Mouse (Mus musculus) heart, postnatal 0 days (tissue): ENCODE measurements around the gene Cstad. TPM values are rescaled to one million over a fixed set of nuclear protein-coding genes. Genes with fewer than 3 reads are reported as not detected.
A peak's percentile ranks its signal among the peaks of the same experiment; 100 is the strongest.

ENCODE experiments used
- ATAC-seq: fragments of 200-750 bp; cut with Nextera tagmentation; 2 replicates; pipeline ENCODE4 v1.8.0; 2017; ENCODE audit warnings: low read depth, moderate number of reproducible peaks, moderate library complexity; ENCODE audit not compliant: insufficient read depth
- DNase-seq: peaks from one replicate; pipeline ENCODE4 v3.0.0-alpha.2; 2016; ENCODE audit warnings: low spot score
- H3K27ac ChIP-seq: fragments of 300-500 bp; sonication (generic); 2 replicates; pipeline ENCODE4 v1.5.1; 2014; ENCODE audit warnings: low read depth, mild to moderate bottlenecking
- H3K27me3 ChIP-seq: fragments of 300-500 bp; sonication (generic); 2 replicates; pipeline ENCODE4 v1.6.1; 2014; ENCODE audit warnings: low read length, mixed read lengths; ENCODE audit not compliant: control insufficient read depth, insufficient read depth
- H3K36me3 ChIP-seq: fragments of 300-500 bp; sonication (generic); replicated peaks from 2 replicates; pipeline ENCODE4 v1.6.1; 2014; ENCODE audit warnings: low read length, mixed read lengths; ENCODE audit not compliant: control insufficient read depth, insufficient read depth
- H3K4me1 ChIP-seq: fragments of 300-500 bp; sonication (generic); 2 replicates; pipeline ENCODE4 v1.6.1; 2014; ENCODE audit warnings: antibody characterized with exemption; ENCODE audit not compliant: control insufficient read depth, insufficient read depth
- H3K4me2 ChIP-seq: fragments of 300-500 bp; sonication (generic); 2 replicates; pipeline ENCODE4 v1.6.1; 2014; ENCODE audit warnings: low read depth, mild to moderate bottlenecking, low read length, moderate library complexity
- H3K4me3 ChIP-seq: fragments of 300-500 bp; sonication (generic); 2 replicates; pipeline ENCODE4 v1.5.1; 2014; ENCODE audit warnings: low read depth, low read length
- H3K9ac ChIP-seq: fragments of 300-500 bp; sonication (generic); replicated peaks from 2 replicates; pipeline ENCODE4 v1.6.1; 2014; ENCODE audit warnings: low read depth, low read length, mixed read lengths
- H3K9me3 ChIP-seq: fragments of 300-500 bp; sonication (generic); replicated peaks from 2 replicates; pipeline ENCODE4 v1.6.1; 2016; ENCODE audit warnings: low read length; ENCODE audit not compliant: control insufficient read depth
- CTCF ChIP-seq: IDR thresholded peaks from 2 replicates; pipeline ENCODE4 v1.5.1; 2016; ENCODE audit warnings: antibody characterized with exemption, control low read depth, low read depth
- EP300 ChIP-seq: IDR thresholded peaks from 2 replicates; pipeline ENCODE4 v1.6.1; 2016; ENCODE audit warnings: antibody characterized with exemption, low read depth
- WGBS: fragments of 180-500 bp; shearing (Covaris S2); extraction: QIAGEN DNeasy Blood & Tissue Kit; methylation state at CpG from one replicate; pipeline ENCODE4 v1.1.7; 2014; 5-methylcytosine and 5-hydroxymethylcytosine counted together
- polyA plus RNA-seq: library from polyadenylated mRNA; unstranded; fragments of >200 nt; fragmentation: Nextera tagmentation; extraction: Ambion mirVana; gene quantifications from 2 replicates; pipeline ENCODE4 v1.2.1, GENCODE M21; 2015
- total RNA-seq: library from RNA; depleted of rRNA; stranded (reverse); fragments of >200 nt; gene quantifications from 2 replicates; pipeline ENCODE4 v1.2.3, GENCODE M21; 2014; ENCODE audit warnings: low replicate concordance

Cstad gene
- total and polyA plus RNA-seq, 2 experiments from 2014 or later = 3.6 TPM; not detected in 1

GRCm38 (mm10) chr2:30613574-30613973 lies 18.7 kb downstream of the Cstad start:
- DNase-seq (peak; percentile 88), ATAC-seq (peak; percentile 74)
- TF ChIP-seq CTCF (peak; percentile 57), EP300 (no peak)
- Histone ChIP-seq H3K27me3 (no peaks in the 10 kb centered on the region), H3K9me3 (no peaks in the 10 kb centered on the region), H3K4me2 (peak overlapping the region; percentile 22), H3K9ac (no peak overlapping the region), H3K27ac (peak overlapping the region; percentile 31), H3K36me3 (no peaks in the 10 kb centered on the region), H3K4me1 (peaks cover 13% of the 10 kb centered on the region), H3K4me3 (0 out of 2 replicates have a peak overlapping the region, but pooled peaks have one; percentile 14)
- 5% methylated on average over 18 of the region's 18 CpGs for WGBS

- Histone ChIP-seq H3K4me2 (peak overlapping the region; percentile 22), H3K27me3 (no peaks in the 10 kb centered on the region), H3K4me3 (0 out of 2 replicates have a peak overlapping the region, but pooled peaks have one; percentile 14), H3K36me3 (no peaks in the 10 kb centered on the region), H3K9ac (no peak overlapping the region), H3K9me3 (peaks cover under 1% of the 10 kb centered on the region; the same call in 1 of the 2 replicates), H3K4me1 (peaks cover 15% of the 10 kb centered on the region), H3K27ac (peak overlapping the region; percentile 31; the same call in 1 of the 2 replicates)
- TF ChIP-seq EP300 (no peak), CTCF (no peak)
- DNase-seq (no peak), ATAC-seq (no peak)
- 53% methylated on average over 9 of the region's 9 CpGs for WGBS
Measured at GRCm38 (mm10) chr2:30614151-30614923, 19.5 kb downstream of the Cstad start.

- no peak overlapping the region for H3K9ac ChIP-seq
- H3K4me1 ChIP-seq = peaks cover 15% of the 10 kb centered on the region
- 89% methylated on average over 2 of the region's 2 CpGs for WGBS
- H3K4me3 ChIP-seq = no peak overlapping the region
- no peaks in the 10 kb centered on the region for H3K27me3 ChIP-seq
- H3K9me3 ChIP-seq = peaks cover 3% of the 10 kb centered on the region; the same call in 1 of the 2 replicates
- no peak overlapping the region for H3K4me2 ChIP-seq
- DNase-seq (no peak), ATAC-seq (no peak)
- no peak overlapping the region for H3K27ac ChIP-seq
- TF ChIP-seq CTCF (no peak), EP300 (no peak)
- no peaks in the 10 kb centered on the region for H3K36me3 ChIP-seq
Measured at GRCm38 (mm10) chr2:30615869-30616268, 21.0 kb downstream of the Cstad start.

- no peak for DNase-seq
- H3K36me3 ChIP-seq = no peaks in the 10 kb centered on the region
- no peak for ATAC-seq
- 63% methylated on average over 6 of the region's 6 CpGs for WGBS
- H3K27me3 ChIP-seq = no peaks in the 10 kb centered on the region
- TF ChIP-seq EP300 (no peak), CTCF (no peak)
- H3K27ac ChIP-seq = no peak overlapping the region
- H3K4me1 ChIP-seq = peaks cover 15% of the 10 kb centered on the region
- no peak overlapping the region for H3K9ac ChIP-seq
- H3K9me3 ChIP-seq = peaks cover 3% of the 10 kb centered on the region; the same call in 1 of the 2 replicates
- no peak overlapping the region for H3K4me2 ChIP-seq
- H3K4me3 ChIP-seq = no peak overlapping the region
Measured at GRCm38 (mm10) chr2:30616464-30616863, 21.6 kb downstream of the Cstad start.

GRCm38 (mm10) chr2:30618487-30619248 lies 23.8 kb downstream of the Cstad start:
- Histone ChIP-seq H3K9ac (no peak overlapping the region), H3K4me2 (no peak overlapping the region)

More at GRCm38 (mm10) chr2:30618487-30619248, 23.8 kb downstream of the Cstad start:
- Histone ChIP-seq H3K9me3 (peaks cover 3% of the 10 kb centered on the region; the same call in 1 of the 2 replicates), H3K36me3 (no peaks in the 10 kb centered on the region), H3K27ac (peak overlapping the region; percentile 51), H3K4me1 (peaks cover 15% of the 10 kb centered on the region), H3K4me3 (no peak overlapping the region), H3K27me3 (no peaks in the 10 kb centered on the region)
- 51% methylated on average over 6 of the region's 6 CpGs for WGBS
- TF ChIP-seq CTCF (no peak), EP300 (no peak)
- DNase-seq (no peak), ATAC-seq (peak; percentile 59; the same call in 1 of the 2 replicates)
